Mouse (Mus musculus) adipocyte (in vitro differentiated cells): Measurements from ENCODE around the gene Cdh4.

Experiments
- DNase-seq: peaks from one replicate; pipeline ENCODE4 v3.0.0-alpha.2; 2016; ENCODE audit warnings: low spot score

Cdh4 gene

DNA sequence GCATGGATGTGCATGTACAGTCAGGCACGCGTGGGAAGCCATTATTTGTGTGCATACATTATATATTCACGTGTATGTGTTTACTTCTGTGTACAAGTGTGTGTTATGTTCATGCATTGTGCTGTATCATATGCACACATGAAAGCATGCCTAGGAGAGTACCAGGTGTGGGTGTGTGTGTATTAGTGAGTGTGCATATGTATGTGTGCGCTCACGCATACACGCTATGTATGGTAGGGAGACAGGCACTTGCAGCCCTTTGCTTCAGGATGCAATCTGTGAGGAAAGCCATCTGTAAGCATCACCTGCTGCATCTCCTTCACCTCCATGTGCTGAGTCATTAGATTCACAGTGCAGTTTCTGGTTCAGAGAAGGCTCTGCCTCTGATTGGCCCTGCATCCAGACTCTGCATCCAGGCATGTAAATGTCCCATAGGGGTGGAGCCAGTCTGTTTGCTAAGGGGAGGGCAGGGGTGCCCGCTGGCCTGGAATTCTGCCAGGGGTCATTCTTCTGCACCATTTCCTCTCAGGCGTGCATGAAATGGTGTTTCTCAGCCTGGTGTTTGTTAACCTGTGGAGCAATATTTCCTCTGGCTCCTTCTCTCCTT lies 25.7 kb downstream of the Cdh4 start:
- no peak for DNase-seq

DNA sequence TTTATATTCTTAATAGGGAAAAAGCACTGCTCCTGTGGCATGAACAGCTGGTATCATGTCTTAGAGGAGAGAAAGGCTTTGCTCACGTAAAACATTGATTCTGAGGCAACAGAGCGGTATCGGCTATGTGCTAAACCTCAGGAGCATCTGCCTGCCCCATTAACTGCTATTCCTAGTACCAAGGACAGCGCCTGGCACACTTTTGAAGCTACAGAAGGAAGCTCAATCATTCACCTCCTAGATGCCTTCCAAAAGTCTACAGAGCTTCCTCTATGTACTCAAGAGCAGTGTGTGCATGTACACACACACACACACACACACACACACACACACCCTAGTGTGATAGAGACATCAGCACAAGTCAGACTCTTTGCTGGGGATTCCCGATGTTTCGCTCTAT lies 34.4 kb downstream of the Cdh4 start:
- DNase-seq = no peak

GRCm38 (mm10) chr2:179480800-179481200 lies 38.6 kb downstream of the Cdh4 start:
- no peak for DNase-seq

- DNase-seq = no peak
Observed at GRCm38 (mm10) chr2:179481363-179481762, 39.1 kb downstream of the Cdh4 start.

GRCm38 (mm10) chr2:179488526-179489139 lies 46.4 kb downstream of the Cdh4 start:
- no peak for DNase-seq

DNA sequence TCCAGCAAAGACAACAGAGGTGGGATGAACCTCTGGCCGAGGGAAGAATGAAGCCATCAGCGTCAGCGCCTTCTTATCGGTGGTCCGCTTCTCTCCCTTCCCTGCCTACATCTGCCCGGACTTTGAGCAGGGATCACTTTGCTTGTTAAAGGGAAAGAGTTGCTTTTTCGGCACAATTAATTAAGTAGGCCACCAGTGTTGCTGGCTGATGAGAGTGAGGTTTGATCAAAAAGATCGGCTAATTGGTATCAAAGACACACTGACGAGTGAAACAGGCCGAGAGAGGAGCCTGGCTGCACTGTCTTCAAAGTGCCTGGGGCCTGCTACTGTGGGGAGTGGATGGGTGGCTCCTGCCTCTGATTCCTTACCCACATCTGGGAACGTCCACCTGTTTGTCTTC lies 49.7 kb downstream of the Cdh4 start:
- DNase-seq = no peak

GRCm38 (mm10) chr2:179494276-179494675 lies 52.0 kb downstream of the Cdh4 start:
- no peak for DNase-seq

- no peak for DNase-seq
Observed at GRCm38 (mm10) chr2:179510439-179510838, 68.2 kb downstream of the Cdh4 start.

DNA sequence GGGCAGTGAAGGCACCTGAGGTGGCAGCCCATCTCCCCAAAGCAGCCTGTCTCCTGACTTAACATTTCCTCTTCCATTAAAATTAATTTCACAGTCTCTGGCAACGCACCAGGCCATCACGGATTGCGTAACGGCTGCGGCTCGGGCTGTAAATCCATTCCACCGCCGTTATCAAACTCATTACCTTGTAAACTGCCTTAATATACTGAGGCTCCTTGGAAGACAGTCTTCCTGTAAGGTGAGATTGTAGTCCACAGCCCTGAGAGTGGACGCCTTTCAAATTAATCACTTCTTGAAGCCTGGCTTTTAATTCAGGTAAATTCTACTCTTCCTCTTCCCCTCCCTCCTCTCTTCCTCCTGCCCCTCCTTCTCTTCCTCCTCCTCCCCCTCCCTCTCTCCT lies 74.3 kb downstream of the Cdh4 start:
- DNase-seq = no peak

DNA sequence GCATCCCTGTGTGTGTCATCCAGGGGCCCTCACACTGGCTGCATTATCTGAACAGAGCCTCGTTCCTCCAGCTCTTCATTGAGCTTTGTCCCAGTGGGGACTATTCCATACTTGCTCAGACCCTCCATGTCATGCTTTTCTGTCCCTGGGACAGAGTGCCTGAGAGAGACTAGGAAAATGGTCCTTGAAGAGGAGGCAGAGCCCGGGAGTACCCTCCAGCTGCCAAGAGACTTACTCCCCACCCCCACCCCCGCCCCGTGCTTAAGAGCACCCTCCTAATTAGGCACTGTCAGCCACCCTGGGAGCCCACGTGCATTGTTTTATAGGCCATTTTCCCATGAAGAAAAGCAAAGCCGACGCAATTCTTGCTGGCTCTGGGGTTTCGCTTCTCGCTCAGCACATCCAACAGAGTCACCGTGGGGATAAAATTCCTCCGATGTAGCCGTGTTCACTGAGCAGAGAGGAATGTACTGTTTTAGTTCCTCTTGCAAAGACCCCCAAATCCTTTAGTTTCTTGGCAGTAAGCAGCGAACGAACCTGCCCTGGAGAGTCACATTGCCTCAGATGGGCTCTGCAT lies 76.3 kb downstream of the Cdh4 start:
- DNase-seq = no peak

GRCm38 (mm10) chr2:179519161-179519560 lies 76.9 kb downstream of the Cdh4 start:
- DNase-seq = no peak

GRCm38 (mm10) chr2:179519931-179520330 lies 77.7 kb downstream of the Cdh4 start:
- no peak for DNase-seq

GRCm38 (mm10) chr2:179520941-179521340 lies 78.7 kb downstream of the Cdh4 start:
- no peak for DNase-seq

DNA sequence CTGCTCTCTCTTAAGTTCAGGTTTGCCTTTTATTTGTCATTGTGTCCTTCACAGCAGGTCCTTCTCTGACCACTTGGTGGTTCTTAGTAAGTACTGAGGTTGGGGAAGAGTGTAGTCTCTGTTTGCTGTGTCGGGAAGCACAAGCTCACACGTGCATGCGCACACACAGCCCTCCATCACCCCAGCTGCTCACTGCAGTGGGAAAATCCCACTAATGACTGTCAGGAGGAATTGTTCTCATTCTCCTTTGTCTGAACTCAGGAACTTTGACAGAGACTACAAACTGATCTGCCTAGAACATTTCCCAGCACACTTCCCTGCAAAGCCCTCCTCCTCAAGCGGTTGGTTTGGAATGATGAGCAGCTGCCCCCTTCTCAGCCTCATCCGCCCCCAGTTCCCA lies 79.2 kb downstream of the Cdh4 start:
- no peak for DNase-seq

GRCm38 (mm10) chr2:179522141-179522540 lies 79.9 kb downstream of the Cdh4 start:
- DNase-seq = no peak

GRCm38 (mm10) chr2:179526976-179527375 lies 84.7 kb downstream of the Cdh4 start:
- DNase-seq = no peak

DNA sequence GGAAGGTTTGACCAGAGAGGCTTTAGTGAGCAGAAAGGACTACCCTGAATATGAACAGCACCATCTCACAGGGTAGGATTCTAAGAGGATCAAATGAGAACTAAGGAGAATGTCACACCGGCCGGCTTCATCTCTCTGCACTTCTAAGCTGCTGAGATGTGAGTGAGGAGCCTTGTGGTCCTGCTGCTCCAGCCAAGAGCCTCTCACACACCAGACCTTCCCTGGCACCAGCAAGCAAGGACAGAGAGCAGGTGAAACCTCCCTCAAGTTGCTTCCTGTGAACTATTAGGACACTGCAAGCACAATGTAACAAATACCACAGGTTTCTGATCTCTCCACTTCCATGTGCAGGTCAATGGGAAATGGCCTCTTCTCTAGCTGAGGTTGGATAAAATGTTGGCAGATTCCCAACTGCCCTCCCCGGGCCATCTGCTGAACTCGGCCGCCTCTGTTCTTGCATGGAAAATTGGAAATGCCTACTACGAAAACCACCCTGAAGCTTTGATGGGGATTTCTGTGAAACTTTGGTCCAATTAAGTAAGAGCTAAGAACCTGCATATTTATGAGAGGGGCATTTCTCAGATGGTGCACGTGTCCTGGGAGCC lies 88.3 kb downstream of the Cdh4 start:
- no peak for DNase-seq

- no peak for DNase-seq
Observed at GRCm38 (mm10) chr2:179533196-179533595, 91.0 kb downstream of the Cdh4 start.

- no peak for DNase-seq
Observed at GRCm38 (mm10) chr2:179533881-179534280, 91.7 kb downstream of the Cdh4 start.

DNA sequence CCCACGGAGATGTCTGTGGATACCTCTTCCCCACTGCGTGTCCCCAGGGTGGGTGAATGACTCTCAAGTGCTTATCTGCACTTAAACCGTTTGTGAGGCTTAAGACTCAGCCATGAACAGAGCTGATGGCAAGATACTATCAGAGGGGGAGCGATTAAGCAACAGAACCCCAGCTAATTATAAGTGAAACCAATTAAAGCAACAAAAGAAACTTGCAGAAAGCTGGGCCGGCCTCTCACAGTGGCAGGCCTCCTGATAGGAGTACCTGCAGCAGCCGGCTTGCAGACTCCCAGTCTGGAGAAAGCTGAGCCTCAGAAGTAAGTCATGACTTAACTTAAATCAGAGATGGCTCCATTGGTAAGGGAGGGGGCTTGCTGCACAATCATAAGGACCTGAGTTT lies 93.0 kb downstream of the Cdh4 start:
- no peak for DNase-seq

- DNase-seq = no peak
Observed at GRCm38 (mm10) chr2:179536762-179537161, 94.5 kb downstream of the Cdh4 start.

GRCm38 (mm10) chr2:179537390-179537789 lies 95.2 kb downstream of the Cdh4 start:
- no peak for DNase-seq

DNA sequence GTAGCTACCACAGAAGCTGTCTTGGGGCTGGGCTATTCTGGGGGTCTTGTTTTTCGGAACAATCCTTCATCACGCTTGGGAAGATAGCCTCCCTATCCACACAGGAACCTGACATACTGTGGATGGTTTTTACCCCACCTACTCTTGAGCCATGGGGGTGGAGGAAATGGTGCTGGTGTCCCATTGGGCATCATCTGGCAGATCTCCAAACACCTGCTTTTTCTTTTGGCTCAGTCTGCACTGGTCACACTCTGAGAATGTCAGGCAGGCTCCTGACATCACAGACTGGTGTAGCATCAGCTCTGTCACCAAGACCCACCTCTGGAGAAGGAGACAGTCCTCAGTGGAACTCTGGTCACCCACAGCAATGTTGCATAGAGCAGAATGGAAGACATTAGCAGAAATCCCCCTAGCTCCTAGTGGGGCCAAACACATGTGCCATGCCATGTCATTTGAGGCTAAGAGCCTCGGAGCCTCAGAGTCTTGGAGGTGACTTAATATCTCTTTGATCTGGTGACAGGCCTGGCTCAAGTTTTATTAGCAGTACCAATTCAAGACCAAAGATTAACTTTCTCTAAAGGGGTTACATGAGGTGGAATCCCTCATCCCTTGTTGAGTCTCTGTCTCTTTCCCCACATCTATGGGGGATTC lies 95.7 kb downstream of the Cdh4 start:
- no peak for DNase-seq
